Mouse (Mus musculus): ENCODE data around the gene Faap100. TPM values are rescaled to one million over a fixed set of nuclear protein-coding genes. Genes with fewer than 3 reads are reported as not detected.

The Faap100 gene
- polyA plus RNA-seq, 1 experiment from 2014 or later, result 39.5 TPM

DNA sequence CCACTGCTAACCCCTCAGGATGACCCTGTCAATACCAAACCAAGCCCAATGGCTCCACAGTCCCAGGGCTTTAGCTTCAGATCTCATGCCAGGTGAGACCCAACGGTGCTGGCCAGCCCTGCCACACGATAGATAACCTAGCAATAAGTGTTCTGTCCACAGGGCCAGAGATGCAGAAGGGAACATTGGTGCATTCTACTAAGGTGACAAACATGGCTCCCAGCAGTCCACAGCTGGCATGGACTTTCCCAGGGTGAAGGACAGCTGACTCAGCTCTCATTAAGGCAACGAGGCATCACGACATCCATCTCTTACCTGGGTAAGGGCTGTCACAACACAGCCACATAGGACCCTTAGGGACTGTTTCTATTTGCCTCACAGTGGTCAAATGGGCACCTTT is 2.6 kb upstream of the Faap100 start:
- Histone ChIP-seq H3K9ac (ENCODE audit: low read length) (no peak overlapping the region), H3K27ac (ENCODE audit: low read depth, low read length) (no peak overlapping the region), H3K9me3 (ENCODE audit: control insufficient read depth, low read length) (no peaks in the 10 kb centered on the region), H3K36me3 (ENCODE audit: control insufficient read depth, insufficient read depth, low read length) (peaks cover 29% of the 10 kb centered on the region), H3K27me3 (ENCODE audit: control insufficient read depth, insufficient read depth, low read length) (no peaks in the 10 kb centered on the region), H3K4me3 (ENCODE audit: low read depth, low read length) (no peak overlapping the region), H3K4me2 (ENCODE audit: low read depth) (no peak overlapping the region), H3K4me1 (ENCODE audit: control insufficient read depth, insufficient read depth, low read length) (peaks cover 12% of the 10 kb centered on the region)
- no peak for DNase-seq (ENCODE audit: low spot score)
- no peak for ATAC-seq (ENCODE audit: insufficient read depth, low FRiP score, low TSS enrichment)
- 91% methylated on average over 4 of the region's 4 CpGs for WGBS

DNA sequence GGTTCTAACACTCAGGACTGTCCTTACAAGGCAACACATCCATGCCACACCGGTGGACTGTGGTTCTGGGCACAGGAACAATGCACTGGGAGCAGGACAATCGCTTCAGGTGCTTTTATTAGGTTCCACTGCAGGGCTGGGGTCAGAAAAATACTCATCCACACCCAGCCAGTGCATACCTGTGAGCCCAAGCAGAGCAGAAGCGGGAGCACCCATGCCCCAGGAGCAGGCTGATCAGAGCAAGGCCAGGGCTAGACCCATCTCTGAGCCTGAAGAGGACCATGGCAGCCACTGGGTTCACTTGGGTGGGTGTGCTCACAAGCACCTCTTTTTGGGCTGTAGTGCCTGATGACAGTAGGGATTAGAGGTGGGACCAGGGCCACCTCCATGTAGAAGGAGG is 1.7 kb upstream of the Faap100 start:
- H3K27ac ChIP-seq (ENCODE audit: low read depth, low read length), result no peak overlapping the region
- DNase-seq (ENCODE audit: low spot score) (no peak), ATAC-seq (ENCODE audit: insufficient read depth, low FRiP score, low TSS enrichment) (no peak)
- H3K4me2 ChIP-seq (ENCODE audit: low read depth), result no peak overlapping the region
- peaks cover 29% of the 10 kb centered on the region for H3K36me3 ChIP-seq (ENCODE audit: control insufficient read depth, insufficient read depth, low read length)
- H3K4me3 ChIP-seq (ENCODE audit: low read depth, low read length), result no peak overlapping the region
- 97% methylated on average over 3 of the region's 3 CpGs for WGBS
- no peaks in the 10 kb centered on the region for H3K27me3 ChIP-seq (ENCODE audit: control insufficient read depth, insufficient read depth, low read length)
- H3K4me1 ChIP-seq (ENCODE audit: control insufficient read depth, insufficient read depth, low read length), result peaks cover 12% of the 10 kb centered on the region
- no peaks in the 10 kb centered on the region for H3K9me3 ChIP-seq (ENCODE audit: control insufficient read depth, low read length)
- H3K9ac ChIP-seq (ENCODE audit: low read length), result no peak overlapping the region

DNA sequence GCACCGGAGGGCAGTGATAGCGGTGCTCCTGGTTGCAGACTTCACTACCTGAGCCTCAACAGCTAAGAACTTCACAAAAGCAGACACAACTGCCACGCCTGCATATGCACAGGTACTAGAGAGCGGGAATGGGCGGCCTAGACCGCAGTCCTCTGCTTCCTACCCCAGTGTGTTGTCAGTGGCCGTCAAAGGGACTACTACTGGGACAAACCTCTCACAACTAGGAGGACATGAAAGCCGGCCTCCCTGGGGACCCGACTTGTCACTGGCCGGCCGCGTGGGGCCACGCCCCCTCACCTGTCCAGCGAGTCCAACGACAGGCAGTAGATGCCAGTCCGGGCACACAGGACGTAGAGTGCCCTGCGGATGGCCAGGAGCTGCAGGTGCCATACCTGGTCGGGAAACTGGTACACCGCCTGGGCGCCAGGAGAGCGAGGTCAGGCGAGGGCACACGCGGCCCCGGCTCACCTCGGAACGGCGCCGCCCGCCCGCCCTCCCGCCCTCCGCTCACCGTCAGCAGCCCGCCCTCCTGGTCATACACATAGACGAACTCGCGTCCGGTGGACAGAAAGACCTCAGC is 443 bp downstream of the Faap100 start:
- Histone ChIP-seq H3K4me3 (ENCODE audit: low read depth, low read length) (peak overlapping the region; percentile 81), H3K4me2 (ENCODE audit: low read depth) (peak overlapping the region; percentile 88), H3K9ac (ENCODE audit: low read length) (peak overlapping the region; percentile 77), H3K9me3 (ENCODE audit: control insufficient read depth, low read length) (no peaks in the 10 kb centered on the region), H3K27ac (ENCODE audit: low read depth, low read length) (no peak overlapping the region), H3K36me3 (ENCODE audit: control insufficient read depth, insufficient read depth, low read length) (peaks cover 19% of the 10 kb centered on the region), H3K27me3 (ENCODE audit: control insufficient read depth, insufficient read depth, low read length) (no peaks in the 10 kb centered on the region), H3K4me1 (ENCODE audit: control insufficient read depth, insufficient read depth, low read length) (peaks cover 12% of the 10 kb centered on the region)
- 4% methylated on average over 40 of the region's 40 CpGs for WGBS
- ATAC-seq (ENCODE audit: insufficient read depth, low FRiP score, low TSS enrichment) (peak; percentile 29; the same call in 1 of the 2 replicates), DNase-seq (ENCODE audit: low spot score) (no peak)

- 84% methylated on average over 10 of the region's 10 CpGs for WGBS
- ATAC-seq (ENCODE audit: insufficient read depth, low FRiP score, low TSS enrichment) (no peak), DNase-seq (ENCODE audit: low spot score) (no peak)
- Histone ChIP-seq H3K36me3 (ENCODE audit: control insufficient read depth, insufficient read depth, low read length) (peaks cover 15% of the 10 kb centered on the region), H3K27ac (ENCODE audit: low read depth, low read length) (no peak overlapping the region), H3K4me1 (ENCODE audit: control insufficient read depth, insufficient read depth, low read length) (peaks cover 12% of the 10 kb centered on the region), H3K9ac (ENCODE audit: low read length) (peak overlapping the region; percentile 77), H3K4me3 (ENCODE audit: low read depth, low read length) (peak overlapping the region; percentile 81), H3K4me2 (ENCODE audit: low read depth) (peak overlapping the region; percentile 88), H3K27me3 (ENCODE audit: control insufficient read depth, insufficient read depth, low read length) (no peaks in the 10 kb centered on the region), H3K9me3 (ENCODE audit: control insufficient read depth, low read length) (no peaks in the 10 kb centered on the region)
Observed at GRCm38 (mm10) chr11:120377337-120377736, 1.2 kb downstream of the Faap100 start.

- Histone ChIP-seq H3K4me2 (ENCODE audit: low read depth) (no peak overlapping the region), H3K4me1 (ENCODE audit: control insufficient read depth, insufficient read depth, low read length) (peaks cover 12% of the 10 kb centered on the region), H3K9ac (ENCODE audit: low read length) (no peak overlapping the region), H3K27ac (ENCODE audit: low read depth, low read length) (no peak overlapping the region), H3K27me3 (ENCODE audit: control insufficient read depth, insufficient read depth, low read length) (no peaks in the 10 kb centered on the region), H3K9me3 (ENCODE audit: control insufficient read depth, low read length) (no peaks in the 10 kb centered on the region), H3K36me3 (ENCODE audit: control insufficient read depth, insufficient read depth, low read length) (peaks cover 8% of the 10 kb centered on the region), H3K4me3 (ENCODE audit: low read depth, low read length) (no peak overlapping the region)
- no peak for ATAC-seq (ENCODE audit: insufficient read depth, low FRiP score, low TSS enrichment)
- 90% methylated on average over 17 of the region's 17 CpGs for WGBS
- no peak for DNase-seq (ENCODE audit: low spot score)
Observed at GRCm38 (mm10) chr11:120376302-120377160, 2.0 kb downstream of the Faap100 start.

GRCm38 (mm10) chr11:120375324-120375723 is 3.2 kb downstream of the Faap100 start:
- peaks cover 2% of the 10 kb centered on the region; the same call in 1 of the 2 replicates for H3K36me3 ChIP-seq (ENCODE audit: control insufficient read depth, insufficient read depth, low read length)
- 88% methylated on average over 10 of the region's 10 CpGs for WGBS
- no peaks in the 10 kb centered on the region for H3K9me3 ChIP-seq (ENCODE audit: control insufficient read depth, low read length)
- no peak for DNase-seq (ENCODE audit: low spot score)
- H3K27ac ChIP-seq (ENCODE audit: low read depth, low read length), result no peak overlapping the region
- H3K4me2 ChIP-seq (ENCODE audit: low read depth), result no peak overlapping the region
- no peak for ATAC-seq (ENCODE audit: insufficient read depth, low FRiP score, low TSS enrichment)
- no peak overlapping the region for H3K4me3 ChIP-seq (ENCODE audit: low read depth, low read length)
- peaks cover 12% of the 10 kb centered on the region for H3K4me1 ChIP-seq (ENCODE audit: control insufficient read depth, insufficient read depth, low read length)
- H3K9ac ChIP-seq (ENCODE audit: low read length), result no peak overlapping the region
- H3K27me3 ChIP-seq (ENCODE audit: control insufficient read depth, insufficient read depth, low read length), result no peaks in the 10 kb centered on the region

DNA sequence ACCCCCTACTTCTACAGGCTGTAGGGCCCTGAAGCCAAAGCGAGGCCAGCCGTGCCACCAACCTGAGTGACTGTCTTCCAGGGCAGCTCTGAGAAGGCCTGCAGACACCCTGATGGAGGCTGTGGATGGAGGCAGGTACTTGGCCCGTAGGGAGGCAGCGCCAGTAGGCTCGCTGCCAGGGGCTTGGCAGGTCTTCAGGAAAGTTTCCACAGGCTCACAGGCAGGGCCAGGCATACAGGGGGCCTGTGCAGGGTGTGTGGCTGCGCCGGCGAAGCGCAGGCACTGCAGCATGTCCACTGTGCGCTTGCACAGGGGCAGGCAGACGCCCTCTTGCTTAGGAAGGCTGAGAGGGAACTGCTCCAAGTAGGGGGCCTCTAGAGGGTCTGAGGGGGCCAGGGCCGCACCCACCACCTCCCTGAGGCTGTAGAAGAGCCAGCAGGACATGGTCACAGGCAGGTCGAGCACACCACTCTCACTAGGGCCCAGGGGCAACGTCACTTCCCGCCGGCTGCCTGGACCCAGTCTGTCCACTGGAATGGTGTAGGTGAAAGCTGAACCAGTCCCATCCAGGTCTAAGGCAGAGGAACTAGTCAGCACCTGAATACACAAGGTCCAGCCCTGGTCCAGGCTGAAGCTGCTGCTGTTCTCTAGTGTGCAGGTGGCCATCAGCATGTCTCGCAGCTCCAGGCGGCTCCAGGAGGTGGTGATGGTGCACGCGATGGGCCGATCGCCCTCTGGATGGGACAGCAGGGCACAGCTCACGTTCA is 4.6 kb downstream of the Faap100 start:
- DNase-seq (ENCODE audit: low spot score) (no peak), ATAC-seq (ENCODE audit: insufficient read depth, low FRiP score, low TSS enrichment) (no peak)
- 93% methylated on average over 23 of the region's 23 CpGs for WGBS
- Histone ChIP-seq H3K4me2 (ENCODE audit: low read depth) (no peak overlapping the region), H3K4me1 (ENCODE audit: control insufficient read depth, insufficient read depth, low read length) (peaks cover 12% of the 10 kb centered on the region), H3K27me3 (ENCODE audit: control insufficient read depth, insufficient read depth, low read length) (no peaks in the 10 kb centered on the region), H3K9ac (ENCODE audit: low read length) (no peak overlapping the region), H3K9me3 (ENCODE audit: control insufficient read depth, low read length) (no peaks in the 10 kb centered on the region), H3K27ac (ENCODE audit: low read depth, low read length) (no peak overlapping the region), H3K36me3 (ENCODE audit: control insufficient read depth, insufficient read depth, low read length) (peaks cover 6% of the 10 kb centered on the region; the same call in 1 of the 2 replicates), H3K4me3 (ENCODE audit: low read depth, low read length) (no peak overlapping the region)

- Histone ChIP-seq H3K36me3 (ENCODE audit: control insufficient read depth, insufficient read depth, low read length) (peaks cover 6% of the 10 kb centered on the region; the same call in 1 of the 2 replicates), H3K27ac (ENCODE audit: low read depth, low read length) (no peak overlapping the region), H3K4me2 (ENCODE audit: low read depth) (no peak overlapping the region), H3K27me3 (ENCODE audit: control insufficient read depth, insufficient read depth, low read length) (no peaks in the 10 kb centered on the region), H3K9me3 (ENCODE audit: control insufficient read depth, low read length) (no peaks in the 10 kb centered on the region), H3K4me1 (ENCODE audit: control insufficient read depth, insufficient read depth, low read length) (peaks cover 9% of the 10 kb centered on the region; the same call in 1 of the 2 replicates), H3K4me3 (ENCODE audit: low read depth, low read length) (no peak overlapping the region), H3K9ac (ENCODE audit: low read length) (no peak overlapping the region)
- no peak for DNase-seq (ENCODE audit: low spot score)
- no peak for ATAC-seq (ENCODE audit: insufficient read depth, low FRiP score, low TSS enrichment)
- WGBS, result 68% methylated on average over 13 of the region's 13 CpGs
Observed at GRCm38 (mm10) chr11:120373025-120373424, 5.5 kb downstream of the Faap100 start.

Data from neural tube, embryonic 11.5 days (tissue).